Mouse (Mus musculus): ENCODE results near the gene Gm45785.
"Not testable (repeated sequence)": the region's sequence is repeated elsewhere in the genome, so short reads cannot be mapped to it uniquely, and the experiment has no call there.

Gene Gm45785
- long read RNA-seq, experiment 1, partial matches to known transcripts = 0 of 6 reads
- long read RNA-seq, experiment 1, other reads (novel, unspliced or antisense) = 6 of 6 reads
- long read RNA-seq, experiment 2, partial matches to known transcripts = 2 of 7 reads
- long read RNA-seq, experiment 2, other reads (novel, unspliced or antisense) = 5 of 7 reads

- intact Hi-C loops (cut with DNase I) = no loop called here
Observed at GRCm38 (mm10) chr7:140855860-140856784, at the start of gene Gm45785. Gene Gm45785, minus strand, starts transcription at chr7:140856331.

DNA sequence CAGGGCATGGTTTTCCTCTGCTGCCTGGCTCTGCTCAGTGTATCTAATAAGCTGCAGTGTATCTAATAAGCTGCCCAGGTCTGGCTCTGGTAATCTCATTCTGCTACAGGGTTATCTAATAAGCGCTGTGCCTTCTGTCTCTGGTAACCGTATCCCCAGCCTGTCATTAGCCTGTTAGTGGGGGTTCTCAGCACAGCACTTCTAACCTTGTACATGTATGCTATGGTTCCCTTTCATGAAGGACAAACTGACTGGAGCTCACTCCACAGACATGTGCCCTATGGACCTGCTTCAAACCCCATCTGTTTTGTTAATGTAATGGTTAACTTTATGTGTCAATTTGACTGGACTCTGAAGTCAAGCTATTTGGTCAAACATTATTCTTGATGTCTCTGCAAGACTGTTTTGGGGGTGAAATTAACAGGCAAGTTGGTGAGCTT lies 49.5 kb upstream of the Gm45785 start:
- intact Hi-C loops (cut with DNase I) = loop anchor here (5.0 kb wide), 3 partner anchors 37 to 167 kb away; partner anchors contain the start of gene Pgghg

DNA sequence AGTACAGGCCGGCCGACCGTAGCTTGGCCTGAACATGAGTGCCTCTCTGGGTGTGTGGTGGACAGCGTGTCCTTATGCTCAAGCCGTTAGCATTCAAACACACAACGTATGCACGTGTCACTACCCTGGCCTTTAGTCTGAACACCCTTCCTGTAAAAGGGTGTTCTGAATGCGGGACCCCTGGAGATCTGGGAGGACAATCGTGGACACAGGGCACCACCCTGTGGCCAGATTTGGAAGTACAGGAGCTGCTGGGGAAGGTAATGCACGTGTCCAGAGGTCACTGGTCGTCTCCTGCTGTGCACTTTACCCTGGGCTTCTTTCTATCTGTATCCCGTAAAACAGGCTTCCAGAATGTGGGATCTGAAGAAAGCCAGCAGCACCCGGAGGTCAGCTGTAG lies 47.1 kb upstream of the Gm45785 start:
- intact Hi-C loops (cut with DNase I) = loop anchor here (1.0 kb wide), 1 partner anchor 59 kb away; no protein-coding TSS in a partner anchor

DNA sequence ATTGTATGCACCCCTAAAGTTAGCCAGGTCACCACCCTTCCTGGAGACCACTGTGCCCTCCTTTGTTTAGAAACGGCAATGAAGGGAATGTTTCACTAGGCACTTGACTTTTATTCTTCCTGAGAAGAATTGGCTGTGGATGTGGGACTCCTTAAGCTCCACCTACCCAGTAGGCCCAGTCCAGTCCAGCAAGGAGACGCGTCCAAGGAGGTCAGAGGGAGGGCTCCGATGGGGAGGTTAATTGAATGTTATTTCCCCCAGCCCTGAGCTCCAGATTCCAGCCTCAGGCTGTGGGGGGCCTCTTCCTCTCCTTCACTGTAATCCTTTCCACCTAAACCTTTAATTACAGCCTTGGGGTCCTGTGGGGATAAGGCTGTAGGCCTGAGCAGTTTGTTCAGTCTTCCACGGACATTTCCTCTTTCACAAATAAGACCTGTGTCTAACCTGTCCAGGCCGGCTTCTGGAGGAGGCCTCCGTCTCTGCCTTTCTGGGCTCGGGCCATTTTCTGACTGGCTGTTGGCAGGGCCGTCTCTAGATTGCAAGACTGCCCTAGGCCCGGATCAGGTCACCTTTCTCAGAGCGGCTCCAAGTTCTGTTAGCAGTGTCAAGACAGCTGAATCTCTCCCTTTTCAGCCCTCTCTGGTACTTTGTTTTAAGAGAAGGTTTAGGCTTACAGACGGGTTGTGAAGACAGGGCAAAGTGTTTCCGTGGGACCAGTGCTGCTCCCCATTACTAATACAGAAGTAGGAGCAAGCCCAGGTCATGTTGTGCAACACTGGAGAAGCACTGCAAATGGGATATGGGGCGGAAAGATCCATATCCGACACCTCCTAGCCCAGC lies 46.1 kb upstream of the Gm45785 start:
- intact Hi-C loops (cut with DNase I) = no loop called here

DNA sequence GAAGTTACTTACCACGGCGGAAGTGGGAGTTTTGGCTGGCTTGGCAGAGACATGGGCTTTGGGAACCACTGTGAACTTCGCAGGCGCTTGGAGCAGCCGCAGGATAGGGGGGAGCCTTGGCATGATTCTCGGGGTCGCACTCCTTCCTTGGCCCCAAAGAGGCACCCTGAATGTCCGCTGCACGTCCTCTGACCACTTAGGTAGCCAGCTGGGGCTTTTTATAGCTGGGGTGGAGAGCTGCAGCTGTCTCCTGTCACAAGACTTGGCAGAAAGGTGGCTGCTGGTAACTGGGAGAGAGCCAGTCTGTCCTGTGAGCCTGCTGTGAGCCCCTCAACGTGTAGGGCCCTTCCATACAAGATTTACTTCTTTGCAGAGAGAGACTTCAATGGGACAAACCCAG lies 44.1 kb upstream of the Gm45785 start, which contains the start of gene Cox8b:
Gene Cox8b (minus strand): TSS at position 227 of the 400 bp plus-strand sequence.
- intact Hi-C loops (cut with DNase I) = no loop called here

GRCm38 (mm10) chr7:140899121-140899520 lies 43.0 kb upstream of the Gm45785 start:
- intact Hi-C loops (cut with DNase I) = no loop called here

- intact Hi-C loops (cut with DNase I) = no loop called here
Observed at GRCm38 (mm10) chr7:140897863-140898262, 41.7 kb upstream of the Gm45785 start.

DNA sequence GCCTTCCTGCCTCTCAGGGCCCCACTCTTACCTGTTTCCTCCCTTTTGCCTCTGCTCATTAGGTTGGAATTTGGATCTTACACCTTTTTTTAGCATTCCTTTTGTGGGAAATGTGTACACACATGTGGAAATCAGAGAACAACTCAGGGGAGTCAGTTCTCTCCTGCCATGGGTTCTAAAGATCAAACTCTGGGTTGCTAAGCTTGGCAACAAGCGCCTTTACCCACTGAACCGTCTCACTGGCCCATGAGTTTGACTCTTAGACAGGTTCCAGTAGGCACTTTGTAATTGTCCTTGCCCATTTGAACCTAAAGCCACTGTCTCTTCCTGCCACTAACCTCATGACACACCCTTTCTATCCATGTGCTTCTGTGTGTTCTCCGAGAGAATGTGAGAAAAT lies 38.5 kb upstream of the Gm45785 start:
- intact Hi-C loops (cut with DNase I) = no loop called here

- intact Hi-C loops (cut with DNase I) = no loop called here
Observed at GRCm38 (mm10) chr7:140894031-140894430, 37.9 kb upstream of the Gm45785 start.

GRCm38 (mm10) chr7:140890636-140891035 lies 34.5 kb upstream of the Gm45785 start:
- intact Hi-C loops (cut with DNase I) = not testable (repeated sequence)

GRCm38 (mm10) chr7:140882469-140882803 lies 26.3 kb upstream of the Gm45785 start:
- intact Hi-C loops (cut with DNase I) = no loop called here

DNA sequence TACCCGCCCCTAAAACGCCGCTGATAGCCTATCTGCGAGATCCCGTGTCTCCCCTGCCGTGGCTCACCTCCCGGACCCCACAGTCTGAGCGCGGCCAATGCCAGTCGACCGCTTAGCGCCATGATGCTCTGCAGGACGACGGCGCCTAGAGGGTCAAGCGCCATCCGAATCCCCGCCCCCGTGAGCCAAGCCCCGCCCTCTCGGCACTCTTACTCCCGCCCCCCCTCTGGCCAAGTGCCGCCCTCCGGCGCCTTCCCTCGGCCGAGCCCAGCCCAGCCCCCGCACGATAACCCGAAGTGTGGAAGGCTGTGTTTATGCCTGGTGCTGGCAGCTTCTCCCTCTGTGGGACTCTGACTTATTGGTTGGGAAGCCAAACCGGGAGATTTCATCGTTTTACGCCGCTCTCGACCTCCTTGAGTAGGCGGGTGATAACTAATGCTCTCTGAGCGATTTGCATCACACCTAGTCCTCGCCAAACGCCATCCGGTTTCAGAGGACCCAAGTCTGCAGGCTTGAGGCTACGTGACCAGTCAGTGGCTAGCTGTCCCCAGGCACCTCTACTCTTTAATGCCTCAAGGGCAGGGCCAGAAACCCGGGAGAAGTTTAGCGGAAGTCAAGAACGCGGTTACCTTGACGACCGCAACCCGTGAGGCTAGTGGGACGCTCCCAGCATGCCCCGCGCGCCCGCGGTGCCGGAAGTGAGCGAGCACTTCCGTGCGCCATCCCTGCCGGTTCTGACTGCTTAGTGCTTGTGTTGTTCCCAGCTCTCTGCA lies 25.8 kb upstream of the Gm45785 start, which contains the start of the genes Psmd13 and Sirt3:
Gene Psmd13 (plus strand): TSS at position 273 of the 773 bp plus-strand sequence.
Gene Sirt3 (minus strand): TSS at position 614 of the 773 bp plus-strand sequence.
- intact Hi-C loops (cut with DNase I) = no loop called here

- intact Hi-C loops (cut with DNase I) = no loop called here
Observed at GRCm38 (mm10) chr7:140880865-140881515, 24.9 kb upstream of the Gm45785 start.

- intact Hi-C loops (cut with DNase I) = no loop called here
Observed at GRCm38 (mm10) chr7:140880419-140880818, 24.3 kb upstream of the Gm45785 start.

DNA sequence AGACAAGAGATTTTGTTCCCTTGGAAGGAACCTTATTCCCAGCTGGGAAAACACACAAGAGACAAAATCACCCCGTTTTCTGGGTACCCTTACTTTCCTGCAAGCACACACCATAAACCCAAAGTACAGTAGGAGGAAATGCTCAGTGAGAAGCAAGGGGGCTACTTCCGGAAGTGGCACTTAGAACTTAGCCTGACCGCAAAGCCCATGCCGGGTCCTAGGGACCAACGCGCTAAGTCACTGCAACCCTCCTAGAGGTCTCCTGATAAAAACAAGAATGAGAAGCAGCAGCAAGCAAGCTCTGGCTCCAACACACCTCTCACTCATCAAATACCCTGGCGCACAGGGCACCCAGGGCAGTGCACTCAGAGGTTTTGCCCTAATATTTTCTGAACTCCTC lies 23.2 kb upstream of the Gm45785 start:
- intact Hi-C loops (cut with DNase I) = no loop called here

DNA sequence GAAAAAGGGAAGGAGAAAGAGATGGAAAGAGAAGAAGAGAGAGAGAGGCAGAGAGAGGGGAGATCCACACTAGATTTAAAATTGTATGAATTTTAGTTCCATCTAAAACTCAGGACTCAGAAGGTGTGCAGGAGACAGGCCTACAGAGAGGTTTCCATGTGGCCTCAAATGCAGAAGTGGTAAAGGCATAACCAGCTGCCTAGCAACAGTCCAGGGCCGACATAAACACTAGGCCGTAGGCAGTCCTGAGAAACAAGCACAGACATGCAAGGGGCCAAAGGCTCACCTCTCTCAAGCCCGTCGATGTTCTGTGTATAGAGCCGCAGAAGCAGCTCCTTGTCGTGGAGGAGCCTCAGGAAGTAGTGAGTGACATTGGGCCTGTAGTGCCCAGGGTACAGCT lies 21.2 kb upstream of the Gm45785 start:
- intact Hi-C loops (cut with DNase I) = no loop called here

DNA sequence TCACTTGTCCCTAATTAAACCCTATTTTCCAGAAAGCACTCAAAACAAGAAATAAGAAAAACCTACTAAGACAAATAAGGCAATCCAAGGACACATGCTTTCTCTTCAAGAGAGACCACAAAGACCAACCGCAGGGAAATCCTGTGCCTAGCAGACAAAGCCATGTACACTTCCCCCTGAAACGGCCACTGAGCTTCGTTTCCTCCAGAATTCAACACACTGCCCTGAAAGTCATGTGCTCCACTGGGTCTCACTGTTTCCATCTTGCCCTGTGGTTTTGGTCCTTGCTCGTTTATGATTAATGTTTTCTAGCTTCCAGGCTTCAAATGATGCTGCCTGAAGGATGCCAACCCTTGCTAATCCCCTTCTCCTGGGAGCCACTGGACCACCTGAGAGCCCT lies 18.1 kb upstream of the Gm45785 start:
- intact Hi-C loops (cut with DNase I) = no loop called here

GRCm38 (mm10) chr7:140864761-140865160 lies 8.6 kb upstream of the Gm45785 start:
- intact Hi-C loops (cut with DNase I) = no loop called here

GRCm38 (mm10) chr7:140860728-140861127 lies 4.6 kb upstream of the Gm45785 start:
- intact Hi-C loops (cut with DNase I) = no loop called here

- intact Hi-C loops (cut with DNase I) = no loop called here
Observed at GRCm38 (mm10) chr7:140859997-140860396, 3.9 kb upstream of the Gm45785 start.
